Mouse (Mus musculus) layer of hippocampus, adult 9-11 months (tissue): ENCODE data around the gene Fbxl12.
"Not testable (repeated sequence)": the region's sequence is repeated elsewhere in the genome, so short reads cannot be mapped to it uniquely, and the experiment has no call there.

ENCODE experiments used
- DNase-seq: peaks from one replicate; pipeline ENCODE4 v3.0.0; 2022

Fbxl12 gene

GRCm38 (mm10) chr9:20644360-20645081 is at the start of gene Fbxl12:
TSS of gene Fbxl12 (minus strand) at chr9:20644767.
- peak; percentile 76 for DNase-seq

- no peak for DNase-seq
Measured at GRCm38 (mm10) chr9:20692863-20693262, 48.3 kb upstream of the Fbxl12 start.

GRCm38 (mm10) chr9:20690449-20690848 is 45.9 kb upstream of the Fbxl12 start:
- DNase-seq = not testable (repeated sequence)

GRCm38 (mm10) chr9:20689913-20690312 is 45.3 kb upstream of the Fbxl12 start:
- DNase-seq = no peak

GRCm38 (mm10) chr9:20689403-20689802 is 44.8 kb upstream of the Fbxl12 start:
- DNase-seq = no peak

- peak; percentile 64 for DNase-seq
Measured at GRCm38 (mm10) chr9:20685081-20685861, 40.7 kb upstream of the Fbxl12 start.

GRCm38 (mm10) chr9:20682389-20682722 is 37.8 kb upstream of the Fbxl12 start:
- DNase-seq = no peak

GRCm38 (mm10) chr9:20681546-20682388 is 37.2 kb upstream of the Fbxl12 start:
- no peak for DNase-seq

GRCm38 (mm10) chr9:20680378-20680958 is 35.9 kb upstream of the Fbxl12 start:
- DNase-seq = no peak

- no peak for DNase-seq
Measured at GRCm38 (mm10) chr9:20677892-20678291, 33.3 kb upstream of the Fbxl12 start.

- no peak for DNase-seq
Measured at GRCm38 (mm10) chr9:20672047-20672446, 27.5 kb upstream of the Fbxl12 start.

GRCm38 (mm10) chr9:20668065-20668464 is 23.5 kb upstream of the Fbxl12 start:
- no peak for DNase-seq

GRCm38 (mm10) chr9:20666510-20667034 is 22.0 kb upstream of the Fbxl12 start:
- DNase-seq = no peak

GRCm38 (mm10) chr9:20665925-20666324 is 21.4 kb upstream of the Fbxl12 start:
- DNase-seq = no peak

GRCm38 (mm10) chr9:20664982-20665637 is 20.5 kb upstream of the Fbxl12 start:
- no peak for DNase-seq

GRCm38 (mm10) chr9:20664366-20664765 is 19.8 kb upstream of the Fbxl12 start:
- peak; percentile 79 for DNase-seq

GRCm38 (mm10) chr9:20663956-20664355 is 19.4 kb upstream of the Fbxl12 start:
- DNase-seq = peak; percentile 87

- DNase-seq = no peak
Measured at GRCm38 (mm10) chr9:20662874-20663273, 18.3 kb upstream of the Fbxl12 start.

GRCm38 (mm10) chr9:20662325-20662724 is 17.8 kb upstream of the Fbxl12 start:
- DNase-seq = no peak

GRCm38 (mm10) chr9:20657546-20657945 is 13.0 kb upstream of the Fbxl12 start:
- no peak for DNase-seq

- no peak for DNase-seq
Measured at GRCm38 (mm10) chr9:20653859-20654258, 9.3 kb upstream of the Fbxl12 start.

- DNase-seq = no peak
Measured at GRCm38 (mm10) chr9:20652260-20652658, 7.7 kb upstream of the Fbxl12 start.
